Mouse (Mus musculus): ENCODE results near the gene Csad.
"Not testable (repeated sequence)": the region's sequence is repeated elsewhere in the genome, so short reads cannot be mapped to it uniquely, and the experiment has no call there.

The Csad gene

DNA sequence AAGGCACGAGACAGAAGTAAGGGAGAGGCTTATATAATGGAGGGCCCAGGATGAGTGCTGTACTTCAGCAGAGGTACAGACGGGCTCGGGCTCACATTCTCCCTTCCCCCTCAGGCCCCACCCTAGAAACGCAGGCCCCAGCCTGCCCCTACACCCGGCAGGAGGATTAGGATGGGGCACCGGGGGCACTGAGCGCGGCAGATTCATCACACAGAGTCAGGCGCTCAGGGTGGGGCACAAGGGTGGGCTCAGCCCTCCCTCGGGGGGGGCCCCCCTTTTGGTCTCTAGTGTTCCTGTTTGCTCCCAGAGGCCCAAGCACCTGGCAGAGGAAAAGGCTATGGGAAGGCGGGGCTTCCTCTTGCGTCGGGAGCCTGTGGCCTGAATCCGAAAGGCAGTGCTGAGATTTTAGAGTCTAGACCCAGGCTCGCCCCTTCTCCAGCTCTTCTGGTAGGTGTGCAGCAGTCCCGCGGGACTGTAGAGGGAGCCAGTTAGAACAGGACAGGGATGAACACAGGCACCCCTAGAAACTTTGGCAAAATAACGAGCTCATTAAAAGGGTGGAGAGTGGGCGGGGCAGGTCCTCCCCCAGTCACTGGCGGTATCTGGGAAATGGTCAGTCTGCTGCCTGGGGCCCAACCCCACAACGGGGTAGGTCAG lies 31.0 kb upstream of the Csad start:
- DNase-seq (ENCODE audit: inconsistent ontology term): peak; percentile 34

DNA sequence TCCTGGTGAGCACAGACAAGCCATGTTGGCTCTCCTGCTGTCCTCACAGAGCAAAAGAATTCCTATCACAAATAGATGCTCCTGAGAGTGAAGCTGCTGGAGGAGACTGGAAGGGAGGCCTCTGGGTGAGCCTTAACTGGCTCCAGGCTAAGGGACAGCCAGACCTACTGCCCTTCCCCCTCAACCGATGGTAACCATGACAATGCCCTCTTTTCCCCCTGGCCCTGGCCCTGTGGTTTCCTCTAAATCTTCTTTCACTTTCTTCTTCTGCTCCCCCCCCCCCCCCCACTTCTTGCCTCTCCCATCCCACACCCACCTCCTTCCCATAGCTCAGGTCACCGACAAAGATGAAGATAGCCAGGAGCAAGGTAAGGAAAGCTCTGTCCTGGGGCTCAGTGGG lies 29.4 kb upstream of the Csad start:
- DNase-seq (ENCODE audit: inconsistent ontology term): peak; percentile 28

DNA sequence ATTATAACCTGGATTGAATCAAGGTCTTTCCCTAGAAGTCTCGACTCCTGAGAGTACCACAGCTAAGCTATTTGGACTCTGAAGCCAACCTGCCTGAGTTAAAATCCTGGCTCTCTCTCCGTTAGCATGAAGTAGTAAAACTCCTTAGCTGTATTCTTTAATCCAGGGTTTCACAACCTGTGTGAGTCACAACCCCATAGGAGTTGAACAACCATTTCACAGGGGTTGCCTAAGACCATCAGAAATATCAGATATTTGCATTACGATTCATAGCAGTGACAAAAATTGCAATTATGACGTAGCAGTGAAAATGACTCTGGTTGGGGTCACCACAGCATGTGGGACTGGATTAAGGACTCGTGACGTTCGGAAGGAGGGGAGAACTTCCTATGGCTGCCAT lies 28.2 kb upstream of the Csad start:
- DNase-seq (ENCODE audit: inconsistent ontology term): no peak

DNA sequence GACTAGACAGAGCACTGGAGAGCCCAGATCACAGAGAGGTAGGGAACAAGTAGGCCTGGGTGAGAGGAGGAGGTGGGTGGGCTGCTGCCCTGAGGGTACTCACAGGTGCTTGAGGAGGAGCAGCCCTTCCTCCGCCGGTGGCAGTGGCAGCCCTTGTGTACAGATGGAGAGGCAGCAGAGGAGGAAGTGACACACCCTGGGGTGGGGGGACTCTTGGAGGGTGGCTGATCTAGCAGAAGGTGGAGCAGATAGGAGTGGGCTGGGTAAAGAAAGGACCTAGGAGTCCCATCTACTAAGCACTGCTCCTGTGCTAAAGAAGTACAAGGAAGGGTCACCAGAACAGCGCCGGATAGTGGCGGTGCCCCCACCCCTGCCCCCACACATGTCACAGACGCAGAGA lies 27.2 kb upstream of the Csad start, which contains the start of gene Itgb7:
TSS of gene Itgb7 (minus strand) at position 197 of the 400 bp plus-strand sequence.
- no peak for DNase-seq (ENCODE audit: inconsistent ontology term)

DNA sequence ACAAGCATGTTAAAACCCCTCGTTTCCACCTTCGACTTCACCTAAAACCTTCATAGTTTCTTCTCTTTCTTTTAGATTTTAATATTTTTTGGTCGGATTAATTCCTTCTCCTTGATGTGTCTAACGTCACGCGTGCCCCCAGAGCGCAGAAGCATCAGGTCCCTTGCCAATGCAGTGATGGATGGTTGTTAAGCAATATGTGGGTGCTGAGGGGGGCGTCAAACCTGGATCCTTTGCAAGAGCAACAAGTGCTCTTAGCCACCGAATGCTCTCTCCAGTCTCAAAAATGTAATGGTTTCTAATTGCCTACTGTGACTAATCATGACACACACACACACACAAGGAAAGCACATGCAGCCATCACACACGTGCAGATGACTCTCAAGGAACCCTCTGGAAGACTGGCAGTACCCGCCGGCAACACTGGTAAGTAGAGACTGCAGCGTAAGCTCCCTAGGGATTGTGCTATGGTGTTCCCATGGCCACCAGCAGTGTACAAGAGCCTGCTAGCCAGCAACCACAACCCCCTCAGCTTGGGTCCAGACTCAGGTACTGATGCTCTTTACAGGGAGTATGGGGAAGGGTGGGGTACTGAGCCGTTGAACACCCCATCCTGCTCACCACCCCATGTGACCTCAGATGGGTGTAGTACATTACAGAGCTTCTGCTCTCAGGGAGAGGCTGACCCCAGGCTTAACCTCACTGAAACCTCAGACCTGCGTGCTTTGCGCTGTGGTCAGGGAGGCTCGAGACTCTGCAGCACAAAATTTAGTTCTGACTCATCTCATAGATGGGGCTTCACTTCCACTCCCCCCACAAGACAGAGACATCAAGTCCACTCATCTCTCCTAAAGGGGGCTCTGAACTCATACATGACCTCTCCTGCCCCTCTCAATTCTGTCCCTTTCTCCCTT lies 26.1 kb upstream of the Csad start:
- no peak for DNase-seq (ENCODE audit: inconsistent ontology term)

DNA sequence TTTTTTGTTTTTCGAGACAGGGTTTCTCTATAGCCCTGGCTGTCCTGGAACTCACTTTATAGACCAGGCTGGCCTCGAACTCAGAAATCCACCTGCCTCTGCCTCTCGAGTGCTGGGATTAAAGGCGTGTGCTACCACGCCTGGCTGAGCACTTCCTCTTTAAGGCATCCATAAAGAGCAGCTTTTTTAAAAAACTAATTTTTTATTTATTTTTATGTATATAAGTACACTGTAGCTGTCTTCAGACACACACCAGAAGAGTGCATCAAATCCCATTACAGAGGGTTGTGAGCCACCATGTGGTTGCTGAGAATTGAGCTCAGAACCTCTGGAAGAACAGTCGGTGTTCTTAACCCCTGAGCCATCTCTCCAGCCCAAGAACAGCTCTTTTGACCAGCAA lies 21.1 kb upstream of the Csad start:
- DNase-seq (ENCODE audit: inconsistent ontology term): not testable (repeated sequence)

DNA sequence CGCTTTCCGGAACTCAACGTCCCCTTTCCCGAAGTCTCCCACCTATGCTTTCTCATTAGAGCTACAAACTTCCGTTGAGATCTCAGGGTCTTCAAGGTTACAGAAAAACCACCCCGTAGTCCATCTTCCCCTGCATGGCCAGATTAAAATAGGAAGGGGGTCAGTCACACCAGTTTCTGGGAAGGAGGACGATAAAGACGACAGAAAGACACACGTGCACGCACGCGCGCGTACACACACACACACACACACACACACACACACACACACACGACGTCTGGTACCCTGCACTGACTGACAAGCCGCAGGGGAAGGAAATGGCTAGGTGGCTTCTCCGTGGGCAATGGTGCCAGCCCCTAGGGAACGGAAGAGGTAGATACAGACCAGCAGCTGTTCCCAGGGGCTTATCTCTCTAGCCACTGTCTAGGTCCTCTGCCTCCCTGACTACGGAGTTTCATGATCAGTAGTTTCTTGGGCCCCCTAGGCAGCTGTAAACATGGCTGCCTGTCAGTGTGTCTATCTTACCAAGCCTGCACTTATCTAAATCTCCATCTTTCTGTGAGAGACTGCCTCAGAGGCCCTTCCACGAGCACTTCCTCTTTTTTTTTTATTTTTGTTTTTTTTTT lies 20.6 kb upstream of the Csad start:
- no peak for DNase-seq (ENCODE audit: inconsistent ontology term)

DNA sequence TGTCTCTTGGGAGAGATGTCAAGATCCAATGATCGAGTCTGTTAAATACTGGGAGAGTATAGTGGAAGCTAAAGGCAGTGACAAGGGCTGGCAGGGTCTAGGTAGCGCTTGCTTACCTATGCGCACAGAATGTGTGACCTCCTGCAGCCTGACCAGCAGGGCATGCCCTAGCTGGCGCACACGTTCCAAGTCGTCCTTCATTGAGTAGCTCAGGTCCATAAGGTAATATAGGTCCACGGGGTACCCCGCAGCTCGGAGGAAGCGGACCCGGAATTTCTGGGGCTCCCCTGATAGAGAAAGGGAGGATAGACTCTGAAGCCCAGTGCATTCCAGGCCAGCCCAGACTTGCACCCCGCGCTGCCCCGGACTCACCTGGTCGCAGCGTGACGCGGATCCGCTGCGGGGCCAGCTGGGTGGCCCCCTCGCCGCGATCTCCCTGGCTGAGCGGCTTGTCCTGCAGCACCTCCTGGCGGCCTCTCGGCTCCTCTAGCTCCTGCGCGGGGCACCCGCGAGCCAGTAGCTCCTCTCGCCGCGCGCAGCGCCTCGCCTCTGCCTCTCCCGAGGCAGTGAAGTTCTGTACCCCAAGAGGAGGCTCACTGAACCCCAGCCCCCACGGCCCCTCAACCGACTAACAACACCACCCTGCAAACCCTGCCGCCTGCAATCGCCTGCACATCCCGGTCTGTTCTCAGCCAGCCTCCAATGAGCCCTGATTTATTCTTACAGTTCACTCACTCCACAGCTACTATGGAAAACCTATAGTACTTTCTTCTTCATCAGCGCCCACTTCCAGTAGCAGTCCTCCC lies 19.9 kb upstream of the Csad start:
- peak; percentile 74 for DNase-seq (ENCODE audit: inconsistent ontology term)

DNA sequence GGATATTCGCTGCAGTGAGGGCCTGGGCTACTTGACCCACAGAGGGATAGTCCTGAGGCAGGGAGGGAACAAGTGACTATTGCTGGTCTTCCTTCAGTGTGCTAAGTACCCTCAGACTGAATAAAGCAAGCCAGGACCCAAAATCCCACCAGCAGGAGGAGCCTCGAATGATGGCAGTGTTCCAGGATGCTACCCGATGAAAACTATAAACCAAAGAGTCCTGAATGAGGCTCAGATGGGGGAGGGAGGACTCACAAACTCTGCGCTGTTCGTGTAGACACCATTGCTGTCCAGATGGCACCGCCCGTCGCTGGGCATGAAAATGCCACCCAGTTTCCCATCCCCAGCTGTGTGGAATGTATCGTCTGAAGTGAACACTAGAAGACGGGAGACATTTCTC lies 17.9 kb upstream of the Csad start:
- no peak for DNase-seq (ENCODE audit: inconsistent ontology term)

DNA sequence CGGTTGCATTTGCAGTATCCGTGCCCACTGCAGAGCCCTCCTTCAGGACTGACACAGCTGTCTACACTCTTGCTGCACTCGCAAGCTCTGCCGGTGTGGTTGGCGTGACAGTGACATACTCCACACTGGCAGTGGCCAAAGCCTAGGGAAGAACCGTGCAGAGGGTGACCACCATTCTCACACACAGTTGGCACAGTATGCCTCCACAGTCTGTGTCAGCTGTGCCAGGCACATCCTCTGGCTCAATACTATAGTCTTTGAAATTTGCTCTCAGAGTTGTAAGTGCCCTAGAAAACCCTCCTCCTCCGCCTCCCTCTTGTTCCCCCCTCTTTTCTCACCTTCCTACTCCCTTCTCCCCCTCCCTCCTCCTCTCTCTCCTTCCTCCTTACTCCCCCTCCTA lies 12.8 kb upstream of the Csad start:
- DNase-seq (ENCODE audit: inconsistent ontology term): no peak

DNA sequence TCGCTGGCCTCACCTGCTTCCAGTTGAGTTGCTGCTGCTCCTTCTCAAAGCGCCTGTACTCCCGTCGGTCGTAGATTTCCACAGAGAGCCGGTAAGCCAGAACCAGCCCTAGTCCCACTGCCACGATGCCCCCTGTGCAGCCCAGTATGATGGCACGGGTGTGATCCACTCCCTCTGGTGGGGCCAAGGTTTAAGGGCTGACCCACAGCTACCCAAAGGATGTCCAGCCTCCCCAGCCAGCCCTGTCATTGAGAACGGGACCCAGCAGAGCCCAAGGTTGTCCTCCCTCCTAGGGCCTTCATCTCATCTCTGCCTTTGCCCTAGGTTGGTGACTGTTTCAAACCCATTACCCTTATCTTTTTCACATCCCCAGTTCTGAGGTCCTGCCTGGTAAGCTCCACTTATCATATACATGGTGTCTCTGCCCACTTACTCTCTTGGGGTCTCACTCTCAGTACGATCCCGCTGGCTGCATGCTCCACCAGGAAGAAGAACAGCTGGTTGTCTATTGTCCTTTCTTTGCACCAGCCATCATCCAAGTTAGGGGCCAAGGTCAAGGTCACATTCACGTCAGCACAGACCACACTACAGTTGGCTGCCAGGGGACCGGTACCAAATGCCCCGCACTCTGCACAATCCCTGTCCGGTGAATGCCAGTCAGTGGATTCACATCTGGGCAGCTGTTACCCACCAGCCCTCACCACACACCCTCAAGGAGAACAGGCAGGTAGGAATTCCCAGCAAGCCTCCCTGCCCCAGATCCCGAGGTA lies 12.1 kb upstream of the Csad start:
- no peak for DNase-seq (ENCODE audit: inconsistent ontology term)

DNA sequence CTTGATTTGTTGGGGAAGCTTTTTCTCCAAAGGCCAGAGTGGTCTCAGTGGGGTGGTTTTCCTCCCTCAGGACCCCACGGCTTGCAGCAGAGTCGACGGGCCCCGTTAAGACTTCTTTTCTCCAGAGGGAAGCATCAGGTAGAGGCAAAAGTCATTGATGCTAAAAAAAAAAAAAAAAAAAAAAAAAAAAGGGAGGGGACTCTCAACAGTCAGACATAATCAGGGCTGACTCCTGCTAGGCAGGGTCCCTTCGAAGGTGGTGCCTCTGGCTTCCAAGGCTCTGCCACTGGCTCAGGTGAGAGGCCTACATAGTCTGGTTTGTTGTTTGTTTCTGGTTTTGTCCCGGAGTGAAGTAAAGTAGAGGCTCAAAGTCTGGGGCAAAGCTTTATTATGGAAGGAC lies 11.1 kb upstream of the Csad start:
- DNase-seq (ENCODE audit: inconsistent ontology term): no peak

DNA sequence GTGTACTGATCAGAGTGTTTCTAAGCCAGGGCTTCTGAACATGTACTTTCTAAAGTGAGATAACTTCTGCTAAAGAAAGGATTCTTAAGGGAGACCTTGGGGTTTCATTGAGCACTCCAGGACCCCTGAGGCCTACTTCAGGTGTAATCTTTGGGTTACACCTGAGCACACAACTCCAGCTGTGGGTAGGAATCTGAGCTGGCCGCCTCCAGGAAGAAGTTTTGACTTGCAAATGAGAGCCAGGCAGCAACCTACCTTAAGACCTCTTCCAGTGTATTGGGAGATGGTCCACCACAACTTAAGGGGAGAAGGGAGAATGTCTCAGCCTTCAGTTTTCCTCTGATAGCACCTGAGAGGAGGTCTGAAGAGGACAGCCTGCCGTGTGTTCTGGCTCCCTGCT lies 9.6 kb upstream of the Csad start:
- no peak for DNase-seq (ENCODE audit: inconsistent ontology term)

DNA sequence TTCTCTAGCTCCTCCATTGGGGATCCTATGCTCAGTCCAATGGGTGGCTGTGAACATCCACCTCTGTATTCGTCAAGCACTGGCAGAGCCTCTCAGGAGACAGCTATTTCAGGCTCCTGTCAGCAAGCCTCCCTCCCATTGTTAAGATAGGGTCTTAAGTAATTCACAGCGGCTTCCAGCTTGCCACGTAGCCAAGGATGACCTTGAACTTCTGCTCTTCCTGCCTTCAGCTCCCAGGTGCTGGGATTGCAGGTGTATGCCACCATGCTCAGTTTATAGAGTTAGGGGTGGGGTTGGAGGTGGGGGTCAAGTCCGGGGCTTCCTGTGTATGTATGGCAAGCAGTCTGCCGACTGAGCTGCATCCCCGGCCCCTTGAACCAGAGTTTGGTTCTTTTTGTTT lies 7.4 kb upstream of the Csad start:
- DNase-seq (ENCODE audit: inconsistent ontology term): no peak

DNA sequence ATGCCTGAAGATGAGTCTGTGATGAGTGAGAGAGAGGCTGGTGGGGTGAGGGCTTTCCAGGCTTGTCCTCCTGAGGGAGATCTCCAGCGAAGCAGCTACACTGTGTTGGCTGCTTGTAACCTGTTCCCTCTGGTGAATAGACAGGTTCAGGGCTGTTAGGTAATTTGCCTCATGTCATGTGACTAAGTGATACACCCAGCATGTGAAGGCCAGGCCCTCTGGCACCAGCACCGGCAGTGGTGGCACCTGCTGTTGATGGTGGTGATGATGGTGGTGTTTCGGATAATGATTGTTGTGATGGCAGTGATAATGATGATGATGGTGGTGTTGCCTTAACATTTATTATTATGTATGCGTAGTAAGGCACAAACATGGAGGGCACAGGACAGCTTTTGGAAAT lies 6.3 kb upstream of the Csad start:
- no peak for DNase-seq (ENCODE audit: inconsistent ontology term)

DNA sequence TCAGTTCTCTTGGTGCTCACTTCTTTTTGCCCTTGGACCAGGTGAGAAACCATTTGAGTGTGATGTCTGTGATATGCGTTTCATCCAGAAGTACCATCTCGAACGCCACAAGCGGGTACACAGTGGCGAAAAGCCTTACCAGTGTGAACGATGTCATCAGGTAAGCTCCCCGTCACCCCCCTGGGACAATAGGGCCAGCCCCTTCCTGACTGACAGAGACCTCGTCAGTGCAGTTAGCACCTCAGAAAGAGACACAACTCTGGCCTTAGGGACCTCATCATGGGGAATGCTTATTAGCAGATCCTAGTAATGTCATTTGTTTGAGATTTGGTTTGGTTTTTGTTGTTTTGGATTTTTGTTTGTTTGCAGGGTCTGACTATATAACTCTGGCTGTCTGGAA lies 4.6 kb upstream of the Csad start:
- no peak for DNase-seq (ENCODE audit: inconsistent ontology term)

DNA sequence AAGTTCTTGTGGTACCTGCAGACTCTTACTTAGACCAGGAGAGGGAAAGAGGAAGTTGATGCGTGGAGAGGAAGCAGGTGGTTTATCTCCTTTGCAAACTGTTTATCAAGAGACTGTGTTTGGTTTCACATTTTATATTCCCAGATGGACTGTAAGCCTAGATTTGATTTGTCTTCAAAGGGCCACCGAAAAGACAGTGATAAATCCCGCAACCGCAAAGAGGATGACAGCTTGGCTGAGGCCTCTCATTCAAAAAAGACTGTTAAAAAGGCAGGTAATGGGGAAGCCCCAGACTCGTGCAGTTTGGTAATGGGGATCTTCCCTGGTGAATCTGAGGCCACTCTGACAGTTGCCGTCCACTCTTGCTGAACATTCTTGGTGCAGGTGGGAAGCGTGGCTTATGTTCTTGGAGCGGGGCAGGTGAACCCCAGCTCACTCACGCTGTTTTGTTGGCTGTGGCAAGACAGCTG lies 3.6 kb upstream of the Csad start:
- DNase-seq (ENCODE audit: inconsistent ontology term): no peak

DNA sequence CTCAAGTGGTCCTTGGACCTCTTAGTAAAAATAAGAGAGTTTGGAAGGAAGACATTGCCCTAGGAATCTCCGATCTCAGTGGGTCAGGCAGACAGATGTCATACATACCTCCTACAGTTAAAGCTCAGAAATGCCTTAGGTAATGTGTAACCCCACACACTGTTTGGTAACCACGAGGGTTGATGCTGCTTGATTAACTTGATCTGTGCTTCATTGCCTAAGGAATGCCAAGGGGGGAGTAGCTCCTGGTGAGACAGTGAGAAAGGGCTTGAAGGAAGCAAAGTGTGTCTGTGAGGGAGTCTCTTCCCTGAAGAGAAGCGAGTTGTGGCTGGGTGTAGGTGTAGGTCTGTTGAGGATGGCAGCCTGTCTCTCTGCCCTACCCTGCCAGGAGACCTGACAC lies 2.8 kb upstream of the Csad start:
- DNase-seq (ENCODE audit: inconsistent ontology term): peak; percentile 19

DNA sequence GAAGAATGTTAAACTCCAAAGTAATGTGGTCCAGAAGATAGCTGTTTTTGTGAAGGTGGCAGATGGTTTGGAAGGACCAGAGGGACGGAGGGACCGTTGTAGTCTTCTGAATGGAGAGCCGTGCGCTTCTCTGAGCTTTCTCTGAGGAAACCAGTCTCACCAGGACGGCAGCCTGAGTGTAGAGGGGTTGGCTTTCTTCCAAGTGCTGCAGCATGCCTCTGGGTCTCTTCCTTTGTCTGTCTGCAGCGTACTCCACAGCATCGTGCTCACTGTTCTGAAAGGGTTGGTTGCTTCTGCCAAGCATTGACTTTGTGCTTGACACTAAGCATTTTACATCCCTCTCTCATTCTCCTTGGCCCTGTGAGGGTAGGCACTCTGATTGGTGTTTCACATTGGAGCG lies 1.3 kb upstream of the Csad start:
- peak; percentile 81 for DNase-seq (ENCODE audit: inconsistent ontology term)

DNA sequence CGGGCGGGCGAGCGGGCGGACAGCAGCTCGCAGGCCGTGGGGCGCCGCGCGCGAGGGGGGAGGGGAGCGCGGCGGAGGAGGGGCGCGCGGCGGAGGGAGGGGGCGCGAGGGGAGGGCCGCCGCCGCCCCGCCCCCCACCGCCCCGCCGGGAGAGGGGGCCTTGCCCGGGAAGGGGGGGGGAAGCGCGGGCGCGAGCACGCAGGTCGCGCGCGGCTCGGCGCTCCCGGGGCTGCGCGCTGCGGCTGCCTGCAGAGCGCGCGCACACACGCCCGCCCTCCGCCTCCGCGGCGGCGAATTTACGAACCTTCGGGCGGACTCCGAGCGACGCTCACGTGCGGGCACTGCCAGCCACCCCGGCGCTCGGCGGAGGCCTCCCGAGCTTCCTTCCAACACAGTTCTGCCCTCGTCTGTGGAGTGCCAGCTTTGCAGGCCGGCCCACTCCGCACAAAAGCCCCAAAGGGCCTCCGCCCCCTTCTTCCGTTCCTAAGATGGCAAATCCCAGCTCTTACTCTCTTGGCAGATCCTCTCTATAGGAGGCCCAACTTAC lies 616 bp downstream of the Csad start:
- peak; percentile 89 for DNase-seq (ENCODE audit: inconsistent ontology term)

Data from Muller cell, postnatal 12 days (primary cell).